Mouse (Mus musculus) G1E (cell line): ENCODE measurements at regions not wholly inside any gene's neighbourhood (a gene's known extent, or its start where the extent isn't known, plus 50 kb on each side); places are given as distances from the start of the nearest gene placed in this dataset.

ENCODE experiments used
- ATAC-seq: 2 replicates; pipeline ENCODE4 v1.8.0; 2016; ENCODE audit warnings: mild to moderate bottlenecking; ENCODE audit not compliant: insufficient number of reproducible peaks, poor library complexity, low FRiP score, severe bottlenecking; ENCODE audit errors: extremely low read depth
- DNase-seq: peaks from one replicate; pipeline ENCODE4 v3.0.0; 2012; ENCODE audit warnings: low spot score
- H3K27me3 ChIP-seq: 2 replicates; pipeline ENCODE4 v1.6.1; 2012; ENCODE audit warnings: mild to moderate bottlenecking, low read length, inconsistent platforms; ENCODE audit not compliant: insufficient read depth
- H3K36me3 ChIP-seq: replicated peaks from 2 replicates; pipeline ENCODE3; 2012; ENCODE audit warnings: mild to moderate bottlenecking, inconsistent platforms
- H3K4me1 ChIP-seq: 2 replicates; pipeline ENCODE4 v1.6.1; 2012; ENCODE audit warnings: low read depth, low read length, inconsistent platforms, mixed read lengths; ENCODE audit not compliant: insufficient read depth
- H3K4me3 ChIP-seq: 2 replicates; pipeline ENCODE4 v1.5.1; 2012; ENCODE audit warnings: low read depth, mild to moderate bottlenecking, inconsistent platforms, low read length, moderate library complexity, mixed read lengths
- H3K9me3 ChIP-seq: replicated peaks from 2 replicates; pipeline ENCODE4 v1.6.1; 2012; ENCODE audit warnings: inconsistent platforms
- CTCF ChIP-seq: IDR thresholded peaks from 2 replicates; pipeline ENCODE4 v1.5.1; 2012; ENCODE audit warnings: low read depth, low read length, inconsistent platforms, mixed read lengths
- GATA1 ChIP-seq: IDR thresholded peaks from 2 replicates; pipeline ENCODE4 v1.6.1; 2012; ENCODE audit warnings: borderline replicate concordance, low read length, inconsistent platforms, mixed read lengths
- GATA2 ChIP-seq: IDR thresholded peaks from 2 replicates; pipeline ENCODE4 v1.6.1; 2012; ENCODE audit warnings: low read depth, low read length, inconsistent platforms, borderline replicate concordance
- POLR2AphosphoS5 ChIP-seq: IDR thresholded peaks from 2 replicates; pipeline ENCODE4 v1.6.1; 2012; ENCODE audit warnings: low read depth, low read length, inconsistent platforms; ENCODE audit not compliant: insufficient replicate concordance
- TAL1 ChIP-seq: conservative IDR thresholded peaks from 2 replicates; pipeline ENCODE4 v1.6.1; 2012; ENCODE audit warnings: low read depth, low read length, inconsistent platforms, mixed read lengths

DNA sequence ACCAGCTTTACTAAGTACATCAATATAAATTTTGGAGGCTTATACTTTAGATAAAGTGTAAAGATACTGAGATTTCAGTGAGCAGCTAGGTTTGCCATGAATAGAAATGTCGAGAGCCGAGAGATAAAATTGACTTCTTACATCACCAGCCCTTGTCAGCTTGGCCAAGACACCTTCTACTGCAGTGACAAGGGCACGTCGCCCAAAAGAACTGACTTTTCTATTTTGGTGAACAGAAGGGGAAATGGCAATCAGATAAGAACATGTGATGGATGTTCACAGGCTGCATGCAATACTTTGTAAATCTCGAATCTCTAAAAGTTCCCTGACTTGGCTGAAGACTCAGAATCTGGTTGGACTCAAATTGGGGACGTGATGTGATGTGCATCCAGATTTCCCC lies 247.6 kb downstream of the Tox3 start:
- no peak overlapping the region for H3K4me3 ChIP-seq
- no peak for DNase-seq
- no peaks in the 10 kb centered on the region for H3K27me3 ChIP-seq
- no peaks in the 10 kb centered on the region for H3K4me1 ChIP-seq
- peaks cover 10% of the 10 kb centered on the region for H3K9me3 ChIP-seq
- H3K36me3 ChIP-seq = no peaks in the 10 kb centered on the region
- no peak for ATAC-seq
- TF ChIP-seq CTCF = no peak
- no peak for TF ChIP-seq TAL1
- TF ChIP-seq POLR2AphosphoS5 = no peak
- no peak for TF ChIP-seq GATA2
- TF ChIP-seq GATA1 = no peak

GRCm38 (mm10) chr8:90082630-90083029 lies 265.5 kb downstream of the Tox3 start:
- TF ChIP-seq GATA1 (no peak), POLR2AphosphoS5 (no peak)
- no peaks in the 10 kb centered on the region for H3K27me3 ChIP-seq
- no peak for ATAC-seq
- H3K4me3 ChIP-seq = no peak overlapping the region
- H3K36me3 ChIP-seq = no peaks in the 10 kb centered on the region
- H3K4me1 ChIP-seq = no peaks in the 10 kb centered on the region
- H3K9me3 ChIP-seq = peaks cover 28% of the 10 kb centered on the region
- DNase-seq = no peak

DNA sequence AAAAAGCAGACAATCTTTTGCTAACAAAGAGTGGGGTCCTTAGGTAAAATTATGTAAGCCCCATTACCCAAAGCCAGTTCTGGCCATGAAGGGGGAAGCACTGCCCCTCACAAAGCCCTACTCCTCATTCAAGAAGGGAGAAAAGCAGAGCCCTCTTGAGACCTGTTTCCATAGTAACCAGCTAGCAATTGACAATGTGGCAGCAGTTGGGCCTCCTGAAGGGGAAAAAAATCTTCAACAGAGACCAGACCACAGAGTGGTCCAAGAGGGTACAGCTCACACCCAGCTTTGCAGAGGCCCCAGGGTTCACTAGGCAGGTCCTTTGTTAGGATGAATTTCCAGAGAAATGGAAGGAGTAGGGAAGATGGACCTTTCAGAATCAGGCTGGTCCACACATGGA lies 271.8 kb downstream of the Tox3 start:
- Histone ChIP-seq H3K4me1 (no peaks in the 10 kb centered on the region), H3K4me3 (no peak overlapping the region), H3K36me3 (no peaks in the 10 kb centered on the region), H3K9me3 (peaks cover 21% of the 10 kb centered on the region), H3K27me3 (no peaks in the 10 kb centered on the region)
- ATAC-seq = no peak
- no peak for DNase-seq
- no peak for TF ChIP-seq GATA1
- TF ChIP-seq POLR2AphosphoS5 = no peak
- no peak for TF ChIP-seq TAL1
- TF ChIP-seq GATA2 = no peak

- DNase-seq (no peak), ATAC-seq (no peak)
- H3K4me3 ChIP-seq = no peak overlapping the region
- no peaks in the 10 kb centered on the region for H3K4me1 ChIP-seq
- TF ChIP-seq GATA1 = no peak
- no peak for TF ChIP-seq GATA2
- no peak for TF ChIP-seq CTCF
- no peak for TF ChIP-seq POLR2AphosphoS5
- no peak for TF ChIP-seq TAL1
- peaks cover 21% of the 10 kb centered on the region for H3K9me3 ChIP-seq
- H3K36me3 ChIP-seq = no peaks in the 10 kb centered on the region
- H3K27me3 ChIP-seq = no peaks in the 10 kb centered on the region
Measured at GRCm38 (mm10) chr8:90075796-90076195, 272.3 kb downstream of the Tox3 start.

- DNase-seq (no peak), ATAC-seq (no peak)
- peaks cover 10% of the 10 kb centered on the region; the same call in 1 of the 2 replicates for H3K9me3 ChIP-seq
- no peaks in the 10 kb centered on the region for H3K27me3 ChIP-seq
- no peak overlapping the region for H3K4me3 ChIP-seq
- no peaks in the 10 kb centered on the region for H3K4me1 ChIP-seq
- no peaks in the 10 kb centered on the region for H3K36me3 ChIP-seq
- TF ChIP-seq GATA2 (no peak), TAL1 (no peak), GATA1 (no peak), CTCF (no peak), POLR2AphosphoS5 (no peak)
Measured at GRCm38 (mm10) chr8:90070006-90070405, 278.1 kb downstream of the Tox3 start.

GRCm38 (mm10) chr8:90069411-90069993 lies 278.6 kb downstream of the Tox3 start:
- TF ChIP-seq TAL1 (no peak), GATA2 (no peak), POLR2AphosphoS5 (no peak), GATA1 (no peak), CTCF (no peak)
- H3K36me3 ChIP-seq = no peaks in the 10 kb centered on the region
- ATAC-seq = no peak
- H3K27me3 ChIP-seq = no peaks in the 10 kb centered on the region
- no peak for DNase-seq
- no peak overlapping the region for H3K4me3 ChIP-seq
- H3K4me1 ChIP-seq = no peaks in the 10 kb centered on the region
- H3K9me3 ChIP-seq = peaks cover 14% of the 10 kb centered on the region

- no peaks in the 10 kb centered on the region for H3K4me1 ChIP-seq
- no peaks in the 10 kb centered on the region for H3K27me3 ChIP-seq
- TF ChIP-seq GATA2 = no peak
- no peak for TF ChIP-seq POLR2AphosphoS5
- H3K36me3 ChIP-seq = no peaks in the 10 kb centered on the region
- H3K9me3 ChIP-seq = peaks cover 14% of the 10 kb centered on the region
- H3K4me3 ChIP-seq = no peak overlapping the region
- ATAC-seq (no peak), DNase-seq (no peak)
Measured at GRCm38 (mm10) chr8:90068441-90068840, 279.7 kb downstream of the Tox3 start.
